ENCODE assay signal across 8 mouse cellular contexts in the genomic region with DNA sequence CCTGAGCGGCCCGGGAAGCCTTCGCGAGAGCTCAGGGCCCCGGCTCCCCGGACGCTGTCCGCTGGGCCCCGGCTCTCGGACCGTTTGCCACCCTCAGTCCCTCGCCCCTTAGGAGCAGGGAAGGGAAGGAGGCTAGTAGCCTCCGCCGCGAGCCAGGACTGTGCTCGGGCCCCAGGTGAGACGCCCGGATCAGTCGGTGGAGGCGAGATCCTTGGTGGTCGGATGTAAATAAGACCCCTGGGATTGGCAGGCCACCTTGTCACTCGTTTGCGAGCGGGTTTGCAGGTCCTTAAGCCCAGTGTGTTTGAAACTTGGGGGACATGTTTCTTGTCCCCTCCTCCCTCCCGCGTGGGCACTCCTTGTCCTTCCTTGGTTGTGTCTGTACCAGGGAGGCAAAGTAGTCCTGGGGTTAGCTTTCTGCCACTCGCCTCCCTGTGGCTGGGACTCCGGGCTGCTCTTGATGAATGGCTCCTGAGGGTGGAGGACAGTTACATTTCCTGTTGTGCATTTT. TPM values are rescaled to one million over a fixed set of nuclear protein-coding genes. Genes with fewer than 3 reads are reported as not detected.
DNase-seq lines count a peak whose midpoint lies in the region; ATAC-seq and TF ChIP-seq lines count a peak whose summit lies in the region.

No protein-coding gene starts in this region.

- peak overlapping the region; percentile 99 for H3K9ac ChIP-seq in embryonic facial prominence, embryonic 14.5 days (ENCODE audit: low read depth, low read length)
- peak overlapping the region; percentile 99 for H3K9ac ChIP-seq in liver, adult 2 months (ENCODE audit: low read depth, low read length)
- peak overlapping the region; percentile 96 for H3K9ac ChIP-seq in midbrain, postnatal 0 days (replicated peaks; ENCODE audit: low read length, poor library complexity, severe bottlenecking)

- TF ChIP-seq CTCF in liver, adult 2 months (IDR thresholded peaks at IDR 0.05; ENCODE audit: low read depth, low read length): no peak; the same call in 1 of the 2 replicates
- TF ChIP-seq CTCF in midbrain, postnatal 0 days (IDR thresholded peaks at IDR 0.05): 0 out of 2 replicates have a peak, but pooled peaks have one; percentile 8

- H3K27ac ChIP-seq in embryonic facial prominence, embryonic 14.5 days (replicated peaks; ENCODE audit: low read depth, low read length): peak overlapping the region; percentile 94
- H3K27ac ChIP-seq in liver, adult 2 months (replicated peaks; ENCODE audit: insufficient read depth, low read depth, low read length): peak overlapping the region; percentile 96
- peak overlapping the region; percentile 90 for H3K27ac ChIP-seq in midbrain, postnatal 0 days (ENCODE audit: low read depth, low read length)

- peaks cover 36% of the 10 kb centered on the region for H3K79me2 ChIP-seq in liver, adult 2 months (ENCODE audit: control insufficient read depth, insufficient read depth, low read length)

- H3K4me3 ChIP-seq in embryonic facial prominence, embryonic 14.5 days (ENCODE audit: low read depth, low read length): peak overlapping the region; percentile 93
- H3K4me3 ChIP-seq in liver, adult 2 months (ENCODE audit: insufficient read depth, low read depth, low read length): peak overlapping the region; percentile 95
- H3K4me3 ChIP-seq in midbrain, postnatal 0 days (ENCODE audit: low read depth, low read length): peak overlapping the region; percentile 91

- H3K9me3 ChIP-seq in embryonic facial prominence, embryonic 14.5 days (ENCODE audit: control insufficient read depth, low read length): no peaks in the 10 kb centered on the region
- no peaks in the 10 kb centered on the region for H3K9me3 ChIP-seq in midbrain, postnatal 0 days (ENCODE audit: low read length)

- peak overlapping the region; percentile 65 for H3K4me2 ChIP-seq in embryonic facial prominence, embryonic 14.5 days (ENCODE audit: low read depth, low read length)
- H3K4me2 ChIP-seq in midbrain, postnatal 0 days (ENCODE audit: low read depth, low read length, poor library complexity, severe bottlenecking): peak overlapping the region; percentile 87

- H3K36me3 ChIP-seq in embryonic facial prominence, embryonic 14.5 days (ENCODE audit: control insufficient read depth, insufficient read depth, low read length): no peaks in the 10 kb centered on the region
- H3K36me3 ChIP-seq in liver, adult 2 months (ENCODE audit: control insufficient read depth, insufficient read depth, low read length): no peaks in the 10 kb centered on the region
- no peaks in the 10 kb centered on the region for H3K36me3 ChIP-seq in midbrain, postnatal 0 days (ENCODE audit: insufficient read depth, low read length)

- peaks cover 24% of the 10 kb centered on the region for H3K4me1 ChIP-seq in embryonic facial prominence, embryonic 14.5 days (ENCODE audit: control insufficient read depth, insufficient read depth, low read length)
- peaks cover 20% of the 10 kb centered on the region for H3K4me1 ChIP-seq in liver, adult 2 months (ENCODE audit: control insufficient read depth, insufficient read depth, low read length)
- H3K4me1 ChIP-seq in midbrain, postnatal 0 days (ENCODE audit: insufficient read depth, low read length): no peaks in the 10 kb centered on the region

- ATAC-seq in activated CD4-positive, CD25-positive, alpha-beta regulatory T cell, adult 4 months: peak; percentile 2
- peak; percentile 30; the same call in 1 of the 2 replicates for ATAC-seq in embryonic facial prominence, embryonic 14.5 days (ENCODE audit: low read depth)
- no peak; the same call in 1 of the 2 replicates for ATAC-seq in midbrain, postnatal 0 days (ENCODE audit: low FRiP score)

- DNase-seq in CD4-positive helper T cell, adult 2 months (ENCODE audit: low read depth, low spot score): peak; percentile 46
- peak; percentile 38 for DNase-seq in embryonic facial prominence, embryonic 14.5 days (ENCODE audit: low spot score)
- peak; percentile 53 for DNase-seq in heart, adult 8-10 months (ENCODE audit: low spot score)
- peak; percentile 73 for DNase-seq in kidney, adult 9 months
- no peak for DNase-seq in liver, adult 2 months (ENCODE audit: extremely low read depth, low read depth, low spot score)
- DNase-seq in midbrain, postnatal 0 days (ENCODE audit: low spot score): peak; percentile 40
- DNase-seq in testis, postnatal 10 days (ENCODE audit: low spot score): peak; percentile 65

- no peak for TF ChIP-seq POLR2A in liver, adult 2 months (IDR thresholded peaks at IDR 0.05; ENCODE audit: extremely low read depth, insufficient read depth, low read length)

- H3K27me3 ChIP-seq in embryonic facial prominence, embryonic 14.5 days (replicated peaks; ENCODE audit: control insufficient read depth, insufficient read depth, low read length): no peaks in the 10 kb centered on the region
- no peaks in the 10 kb centered on the region for H3K27me3 ChIP-seq in liver, adult 2 months (ENCODE audit: control insufficient read depth, insufficient read depth, low read length)
- no peaks in the 10 kb centered on the region for H3K27me3 ChIP-seq in midbrain, postnatal 0 days (ENCODE audit: insufficient read depth, low read length)

- WGBS in embryonic facial prominence, embryonic 14.5 days: 1% methylated on average over 22 of the region's 28 CpGs
- under 1% methylated on average over 28 of the region's 28 CpGs for WGBS in liver, adult 2 months
- WGBS in midbrain, postnatal 0 days: 0% methylated on average over 28 of the region's 28 CpGs

RNA-seq across cellular contexts. Expression of a gene that starts 1.8 kb away (rescaled TPM):
- 100 to 1,000 TPM; 185 to 208 TPM for polyA plus RNA-seq in activated CD4-positive, CD25-positive, alpha-beta regulatory T cell, adult 4 months (2017; shearing (Covaris generic))
- 15.3 and 15.8 TPM in 2 replicates for polyA plus RNA-seq in embryonic facial prominence, embryonic 14.5 days (2014; fragmentation: Nextera tagmentation; extraction: Ambion mirVana)
- 10 to 100 TPM; 26.0 to 34.6 (median 27.6) TPM for total RNA-seq in heart, adult 8-10 months (2022)
- total RNA-seq in liver, adult 2 months (2014; rRNA removed): 23.4 and 27.3 TPM in 2 replicates
- 12.2 and 13.7 TPM in 2 replicates for polyA plus RNA-seq in liver, adult 2 months (2012; rRNA removed)
- 3.3 and 4.0 TPM in 2 replicates for total RNA-seq in midbrain, postnatal 0 days (2014; rRNA removed)
- 9.5 and 9.7 TPM in 2 replicates for polyA plus RNA-seq in midbrain, postnatal 0 days (2015; fragmentation: Nextera tagmentation; extraction: Ambion mirVana)

Comparison
In these comparisons a context has a peak if more than half of its experiments do, and no peak if none do; other contexts are left out.
1. RNA of a gene that starts 1.8 kb away (polyA plus RNA-seq): 185 to 208 TPM in activated CD4-positive, CD25-positive, alpha-beta regulatory T cell, adult 4 months; 15.3 to 15.8 TPM in embryonic facial prominence, embryonic 14.5 days, 12.2 to 13.7 TPM in liver, adult 2 months and 9.5 to 9.7 TPM in midbrain, postnatal 0 days; every median in the first group is over 10 times any median in the second.
2. Peak in every context shown above with its lines, with median percentiles within 50 percentile points of each other: H3K27ac ChIP-seq, H3K4me3 ChIP-seq and H3K9ac ChIP-seq.